Mouse (Mus musculus) spleen, adult 2 months (tissue): ENCODE data around the gene Gstp1.

ENCODE experiments used
- CTCF ChIP-seq: fragments of 200-500 bp; IDR thresholded peaks from 2 replicates; pipeline ENCODE4 v1.5.1; 2011; ENCODE audit warnings: mild to moderate bottlenecking, inconsistent platforms; ENCODE audit not compliant: insufficient read depth, insufficient read length, insufficient replicate concordance; ENCODE audit errors: extremely low read depth
- POLR2A ChIP-seq: fragments of 200-500 bp; IDR thresholded peaks from 2 replicates; pipeline ENCODE4 v1.6.1; 2011; ENCODE audit warnings: low read depth, low read length, inconsistent platforms

DNA sequence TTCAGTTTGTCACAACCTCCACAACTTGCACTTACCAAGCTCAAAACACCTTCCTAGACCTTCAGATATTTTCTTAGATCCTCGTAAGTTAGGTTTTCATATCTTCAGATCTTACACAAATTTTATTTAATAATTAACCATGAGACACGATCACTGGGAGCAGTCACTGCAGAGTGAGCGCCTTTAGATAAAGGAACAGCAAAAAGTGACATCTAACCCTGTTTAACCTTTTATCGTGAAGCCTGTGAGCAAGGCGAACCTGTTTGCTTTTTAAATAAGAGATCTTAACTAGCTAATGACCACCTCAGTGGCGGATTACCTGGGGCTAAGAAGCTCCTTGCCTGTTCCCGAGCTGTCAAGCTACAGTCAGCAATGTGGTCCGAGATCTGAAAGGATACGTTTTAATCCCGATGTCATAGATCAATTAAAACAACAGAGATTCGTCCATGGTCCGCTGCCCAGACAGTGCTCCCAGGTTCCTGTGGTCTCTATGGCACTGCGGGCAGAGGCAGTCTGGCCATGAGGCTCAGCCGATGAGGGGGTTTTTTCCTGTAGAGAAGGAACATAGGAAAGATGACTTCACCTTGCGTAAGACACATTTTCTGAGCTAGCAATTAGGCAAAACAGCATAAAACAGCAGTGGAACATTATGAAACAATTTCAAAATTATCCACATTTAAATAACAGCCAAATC lies 31.1 kb upstream of the Gstp1 start:
- TF ChIP-seq CTCF (no peak), POLR2A (no peak)
